Mouse (Mus musculus) megakaryocyte, adult 5-6 weeks (primary cell): Measurements from ENCODE around the gene Bmp6. TPM values are rescaled to one million over a fixed set of nuclear protein-coding genes. Genes with fewer than 3 reads are reported as not detected.

Experiments used
- ATAC-seq: 2 replicates; pipeline ENCODE4 v1.8.0; 2016; ENCODE audit warnings: mild to moderate bottlenecking, inconsistent platforms; ENCODE audit not compliant: poor library complexity, severe bottlenecking
- total RNA-seq, 2 experiments: library from RNA; stranded (forward) in 1 of 2; stranded (reverse) in 1 of 2; fragments of 153-499, 151-499 nt in 1 of 2; fragments of 221-1000, 200-1000 nt in 1 of 2; gene quantifications; 2 replicates each; pipeline versions ENCODE4 v1.2.3 to v1.2.4; 2015 to 2017

Bmp6 gene
- total RNA-seq, 2 experiments from 2014 or later: not detected

- ATAC-seq: no peak
Observed at GRCm38 (mm10) chr13:38509681-38510341, 164.9 kb downstream of the Bmp6 start.

- no peak for ATAC-seq
Observed at GRCm38 (mm10) chr13:38511979-38512378, 167.1 kb downstream of the Bmp6 start.

DNA sequence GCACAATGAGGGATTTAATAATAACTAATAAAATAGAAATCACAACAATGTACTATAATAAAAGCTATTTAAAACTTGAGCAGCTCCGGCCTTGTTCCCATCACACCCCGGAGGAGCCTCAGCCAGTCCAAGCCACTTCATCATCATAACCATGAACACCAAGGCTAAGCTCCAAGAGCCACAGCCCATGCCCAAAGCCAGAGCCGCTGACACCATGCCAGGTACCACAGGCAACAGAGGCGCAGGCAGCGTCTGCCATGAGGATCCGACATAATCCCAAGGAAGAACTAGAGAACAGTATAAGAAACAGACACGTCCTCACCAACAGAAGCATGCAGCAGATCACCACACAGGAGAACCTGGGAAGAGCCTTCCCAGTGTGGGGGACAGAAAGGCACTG lies 169.0 kb downstream of the Bmp6 start:
- no peak for ATAC-seq

- no peak for ATAC-seq
Observed at GRCm38 (mm10) chr13:38515431-38515830, 170.5 kb downstream of the Bmp6 start.

GRCm38 (mm10) chr13:38515845-38516244 lies 170.9 kb downstream of the Bmp6 start:
- no peak for ATAC-seq

GRCm38 (mm10) chr13:38516582-38516981 lies 171.7 kb downstream of the Bmp6 start:
- no peak for ATAC-seq

GRCm38 (mm10) chr13:38520299-38520698 lies 175.4 kb downstream of the Bmp6 start:
- ATAC-seq: no peak

GRCm38 (mm10) chr13:38522056-38522654 lies 177.2 kb downstream of the Bmp6 start:
- peak; percentile 84 for ATAC-seq

- ATAC-seq: no peak
Observed at GRCm38 (mm10) chr13:38523231-38523630, 178.3 kb downstream of the Bmp6 start.

DNA sequence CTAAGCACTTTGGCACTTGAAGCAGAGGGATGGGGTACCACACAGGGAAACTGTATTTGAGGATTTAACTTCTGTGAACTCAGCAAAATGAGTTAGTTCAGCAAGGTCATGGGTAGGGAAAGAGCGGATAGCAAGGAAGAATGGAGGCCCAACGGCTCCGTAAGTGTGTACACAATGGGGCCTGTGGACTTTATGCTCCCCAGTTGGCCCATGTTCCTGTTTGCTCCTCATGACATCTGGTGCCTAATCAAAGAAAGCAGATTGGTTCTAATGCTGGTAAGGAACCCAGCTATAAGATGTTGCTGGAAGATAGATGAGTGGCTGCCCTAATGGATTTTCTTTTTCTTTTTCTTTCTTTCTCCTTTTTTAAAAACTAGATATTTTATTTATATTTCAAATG lies 180.4 kb downstream of the Bmp6 start:
- ATAC-seq: no peak

- no peak for ATAC-seq
Observed at GRCm38 (mm10) chr13:38526116-38526515, 181.2 kb downstream of the Bmp6 start.

DNA sequence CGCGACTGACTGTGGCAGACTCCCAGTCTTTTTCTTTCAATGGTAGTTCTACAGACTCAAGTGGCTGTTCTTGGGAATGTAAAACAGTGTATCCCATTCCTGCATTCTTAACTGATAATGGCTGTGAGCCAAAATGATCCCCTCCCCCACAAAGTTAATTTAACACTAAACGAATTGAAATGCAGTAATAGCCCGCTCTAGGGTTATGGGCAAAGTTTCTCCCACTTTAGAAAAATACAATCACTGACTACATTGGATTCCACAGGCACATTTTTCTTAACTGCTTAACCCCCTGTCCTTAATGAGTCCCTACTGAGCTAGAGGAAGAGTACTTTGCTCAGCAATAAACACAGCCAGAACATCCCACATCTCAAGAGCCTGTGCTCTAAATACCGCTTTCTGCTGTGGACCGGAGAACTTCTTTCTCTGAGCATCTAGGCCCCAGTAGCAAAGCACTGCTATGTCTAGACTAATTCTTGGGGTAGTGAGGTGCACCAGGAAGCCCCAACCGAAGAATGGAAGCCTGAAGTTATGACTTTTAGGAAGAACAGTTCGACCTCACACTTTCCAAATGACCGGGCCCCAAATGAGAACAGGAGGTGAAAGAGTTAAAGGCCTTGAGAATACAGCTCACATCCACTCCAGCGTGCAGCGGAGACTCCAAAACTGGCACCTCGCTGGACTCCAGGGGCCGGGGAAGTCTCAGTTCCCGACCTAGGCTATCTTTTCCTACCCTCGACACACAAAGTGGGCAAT lies 182.3 kb downstream of the Bmp6 start:
- peak; percentile 10; the same call in 1 of the 2 replicates for ATAC-seq

GRCm38 (mm10) chr13:38527797-38528650 lies 183.1 kb downstream of the Bmp6 start:
- ATAC-seq: peak; percentile 85

DNA sequence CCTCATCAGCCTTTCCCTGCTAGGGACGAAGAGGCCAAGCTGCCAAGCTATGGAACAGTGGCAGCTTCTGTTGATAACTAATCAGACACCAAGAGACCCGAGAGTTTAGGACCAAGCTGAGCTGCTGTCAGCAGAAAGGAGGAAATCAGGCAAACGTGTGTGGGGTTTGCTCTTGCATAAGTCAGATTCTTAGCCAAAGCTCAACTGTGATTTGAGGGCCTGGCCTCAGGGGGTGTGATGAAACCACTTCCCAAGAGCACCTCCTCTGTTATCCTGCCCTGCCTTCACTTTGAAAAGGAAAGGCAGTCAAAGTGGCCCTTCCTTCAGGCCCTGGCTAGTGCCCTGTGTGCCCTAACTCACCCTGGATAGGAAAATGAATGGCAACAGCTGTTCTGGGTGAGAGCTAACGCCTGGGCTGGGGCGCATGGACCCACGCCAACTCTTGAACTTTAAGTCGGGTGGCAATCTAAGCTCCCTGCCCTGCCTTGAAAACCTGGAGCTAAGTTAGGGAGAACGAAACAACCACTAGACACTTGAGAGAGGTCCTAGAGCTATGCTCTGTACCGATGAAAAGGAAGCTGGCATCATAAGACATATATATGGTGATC lies 183.9 kb downstream of the Bmp6 start, which contains the start of gene Txndc5:
Txndc5 (minus strand) TSS at position 138 of the 608 bp plus-strand sequence.
- peak; percentile 61 for ATAC-seq

GRCm38 (mm10) chr13:38529576-38529975 lies 184.7 kb downstream of the Bmp6 start:
- ATAC-seq: no peak

- no peak for ATAC-seq
Observed at GRCm38 (mm10) chr13:38531498-38531897, 186.6 kb downstream of the Bmp6 start.

DNA sequence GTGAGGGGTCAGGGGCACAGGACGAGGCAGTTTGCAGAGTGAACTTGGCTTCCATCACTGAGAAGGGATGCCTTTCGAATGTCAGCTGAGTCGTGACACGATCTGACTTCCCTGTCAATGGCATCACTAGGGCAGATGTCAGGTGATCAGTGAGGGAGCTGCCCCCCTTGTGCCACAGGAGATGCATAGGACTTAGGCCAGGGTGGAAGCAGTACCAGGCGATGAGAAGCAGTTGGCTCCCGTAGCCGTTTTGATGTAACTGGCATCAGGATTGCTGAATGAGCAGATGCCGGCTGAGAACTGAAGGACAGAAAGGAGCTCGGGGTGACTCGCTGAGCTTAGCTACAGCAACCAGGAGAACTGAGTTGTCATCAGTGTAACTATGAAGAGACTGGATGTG lies 188.6 kb downstream of the Bmp6 start:
- ATAC-seq: no peak

- ATAC-seq: no peak
Observed at GRCm38 (mm10) chr13:38534016-38534415, 189.1 kb downstream of the Bmp6 start.

GRCm38 (mm10) chr13:38534731-38535130 lies 189.8 kb downstream of the Bmp6 start:
- ATAC-seq: no peak

- no peak for ATAC-seq
Observed at GRCm38 (mm10) chr13:38537521-38537920, 192.6 kb downstream of the Bmp6 start.
